Mouse (Mus musculus) regulatory T cell (primary cell): ENCODE results near the gene Golt1b.

Experiments
- in situ Hi-C: fragments of 300-600 bp; cut with MboI, MseI; formaldehyde crosslinking; loops from one replicate; pipeline ENCODE4 v1.15.1; 2025; ENCODE audit warnings: high pct_unique_total_duplicates

The Golt1b gene

GRCm38 (mm10) chr6:142384521-142384920, 2.5 kb upstream of the Golt1b start:
- in situ Hi-C loops = no loop called here

DNA sequence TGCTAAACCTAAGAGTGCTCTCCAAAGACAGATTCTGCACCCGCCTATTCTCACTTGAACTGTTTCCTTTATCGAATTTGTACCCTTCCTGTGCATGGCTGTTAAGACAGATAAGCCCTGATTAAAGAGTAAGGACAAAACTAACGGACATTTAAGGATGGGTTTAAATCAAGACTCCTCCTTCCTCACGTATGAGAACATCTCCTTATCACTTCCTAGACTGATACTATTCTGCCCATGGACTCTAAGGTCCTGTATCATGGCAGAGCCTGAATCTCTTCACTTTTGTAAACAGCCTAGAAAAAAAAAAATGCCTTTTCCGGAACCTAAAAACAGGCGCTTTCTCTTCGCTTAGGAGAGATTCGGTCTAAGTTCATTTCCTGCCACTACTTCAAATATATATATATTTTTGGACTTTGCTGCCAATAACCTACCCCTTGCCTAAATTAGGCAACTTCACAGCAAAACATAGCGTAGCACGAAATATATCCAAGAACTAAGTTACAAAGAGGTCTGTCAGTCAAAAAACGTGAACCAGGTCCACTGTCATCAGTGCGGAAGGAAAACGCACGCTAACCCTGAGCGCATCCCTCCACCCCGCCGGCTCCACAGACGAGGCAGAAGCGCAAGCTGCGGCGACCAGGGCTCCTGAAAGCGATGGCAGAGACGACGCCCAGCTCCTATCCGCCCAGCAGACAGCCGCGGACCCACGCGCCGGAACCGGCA, 573 bp upstream of the Golt1b start:
- in situ Hi-C loops = loop anchor here (5.0 kb wide), 1 partner anchor 39 kb away; the partner anchor contains the start of gene Pyroxd1

DNA sequence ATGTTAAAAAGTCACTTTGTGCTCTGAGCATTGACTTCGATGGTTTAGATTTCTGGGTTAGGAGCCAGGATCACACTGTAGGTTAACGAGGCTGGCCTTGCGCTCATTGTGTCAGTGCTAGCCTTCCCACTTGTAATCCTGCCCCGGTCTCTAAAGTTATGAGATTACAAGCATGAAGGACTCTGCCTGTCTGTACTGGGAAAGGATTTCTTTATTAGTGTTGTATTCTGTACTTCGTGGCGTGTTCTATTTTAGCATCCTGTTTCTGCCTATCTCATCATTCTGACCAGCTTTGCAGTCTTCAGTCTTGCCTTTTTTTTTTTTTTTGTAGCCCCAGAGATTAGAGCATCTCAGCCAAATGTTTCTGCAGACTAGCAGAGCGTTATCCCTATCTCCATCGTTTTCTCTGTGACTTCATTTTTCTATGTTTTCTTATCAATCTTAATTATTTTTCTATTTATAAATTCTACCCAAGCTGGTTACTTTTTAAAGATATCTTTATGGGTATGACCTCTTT, 792 bp downstream of the Golt1b start:
- in situ Hi-C loops = loop anchor here (5.0 kb wide), 1 partner anchor 41 kb away; the partner anchor contains the start of gene Pyroxd1

DNA sequence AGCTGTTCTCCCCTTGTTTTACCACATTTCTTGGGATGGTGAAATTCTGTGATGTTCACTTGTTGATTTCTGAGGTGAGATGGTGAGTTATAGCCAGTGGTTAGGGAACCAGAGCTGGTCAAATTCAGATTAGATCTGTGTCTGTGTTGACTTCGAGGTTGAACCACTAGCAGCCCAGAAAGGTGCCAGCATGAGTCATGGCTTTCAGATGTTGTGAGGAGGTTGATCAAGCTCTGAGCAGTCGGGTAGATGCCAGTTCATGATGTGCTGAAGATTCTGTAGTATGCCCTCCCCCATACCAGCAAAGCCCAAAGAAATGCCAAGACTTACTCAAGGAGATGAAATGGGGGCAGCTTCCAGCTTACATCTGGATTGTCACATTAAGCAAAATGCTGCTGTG, 2.1 kb downstream of the Golt1b start:
- in situ Hi-C loops = loop anchor here (5.0 kb wide), 1 partner anchor 42 kb away; the partner anchor contains the start of gene Pyroxd1

- in situ Hi-C loops = no loop called here
Observed at GRCm38 (mm10) chr6:142392312-142392711, 5.3 kb downstream of the Golt1b start.

- in situ Hi-C loops = no loop called here
Observed at GRCm38 (mm10) chr6:142394669-142395068, 7.6 kb downstream of the Golt1b start.

- in situ Hi-C loops = no loop called here
Observed at GRCm38 (mm10) chr6:142395756-142396155, 8.7 kb downstream of the Golt1b start.

DNA sequence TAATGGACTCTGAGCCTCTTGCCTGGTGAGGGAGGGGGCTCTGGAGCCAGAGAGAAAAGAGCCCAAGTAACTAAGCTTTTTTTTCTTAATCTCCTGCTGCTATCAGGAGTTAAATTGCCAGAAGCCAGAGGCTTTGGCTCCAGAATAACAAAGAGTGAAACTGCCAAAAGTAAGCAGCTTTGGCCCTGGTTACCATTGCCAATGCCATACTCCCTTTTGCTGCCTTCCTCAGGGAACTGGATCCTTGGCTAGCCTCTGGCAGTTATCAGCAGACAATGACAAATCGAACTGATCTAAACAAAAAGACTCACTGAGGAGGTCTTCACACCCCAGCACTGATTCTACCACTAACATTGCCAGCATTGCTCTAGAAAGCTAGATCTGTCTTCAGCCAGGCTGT, 24.1 kb downstream of the Golt1b start:
- in situ Hi-C loops = no loop called here

DNA sequence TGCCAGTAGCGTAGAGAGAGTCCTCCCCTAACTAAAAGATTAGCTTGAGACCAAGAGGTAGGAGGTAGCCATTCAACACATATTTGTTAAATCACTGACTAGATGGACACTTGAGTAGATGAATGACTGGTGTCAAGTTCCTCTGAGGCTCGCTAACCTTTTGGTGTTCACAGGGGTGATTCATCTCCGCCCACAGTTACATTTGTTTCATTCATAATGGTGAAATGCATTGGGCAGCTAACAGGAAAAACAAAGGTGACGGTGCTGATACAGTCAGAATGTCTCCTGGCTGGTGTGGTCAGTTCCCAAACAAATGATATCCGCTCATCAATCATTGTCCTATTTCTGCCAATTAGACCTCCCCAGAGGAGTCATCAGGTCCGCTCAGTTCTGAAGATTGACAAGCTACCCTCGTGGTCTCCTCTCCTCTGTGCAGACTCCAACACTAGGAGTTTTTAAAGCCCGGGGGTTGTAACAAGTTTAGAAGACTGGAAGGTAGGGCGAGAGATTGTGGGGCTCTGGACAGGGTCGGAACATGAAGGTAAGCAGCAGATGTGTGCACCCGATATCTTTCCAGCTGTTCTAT, 26.0 kb downstream of the Golt1b start, which contains the start of gene Spx:
TSS of gene Spx (plus strand) at position 536 of the 586 bp plus-strand sequence.
- in situ Hi-C loops = no loop called here

GRCm38 (mm10) chr6:142413845-142414244, 26.8 kb downstream of the Golt1b start:
- in situ Hi-C loops = no loop called here

DNA sequence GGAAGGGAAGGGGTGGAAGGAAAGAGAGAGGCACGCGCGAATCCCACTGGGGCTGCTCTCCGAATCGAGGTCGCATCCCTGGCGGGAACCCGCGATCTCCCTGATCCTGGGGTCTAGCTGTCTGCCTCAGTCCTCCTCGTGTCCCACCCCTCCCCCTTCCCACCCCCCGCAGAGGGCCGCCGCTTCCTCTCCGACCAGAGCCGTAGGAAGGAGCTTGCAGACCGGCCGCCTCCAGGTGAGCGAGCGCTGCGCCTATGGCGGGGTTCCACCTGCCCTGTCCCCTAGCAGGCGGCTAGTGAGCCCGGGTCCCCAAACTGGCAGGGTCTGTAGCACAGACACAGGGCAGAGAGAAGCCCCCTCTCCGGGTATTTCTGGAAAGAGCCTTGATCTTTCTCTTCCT, 27.6 kb downstream of the Golt1b start:
- in situ Hi-C loops = no loop called here

DNA sequence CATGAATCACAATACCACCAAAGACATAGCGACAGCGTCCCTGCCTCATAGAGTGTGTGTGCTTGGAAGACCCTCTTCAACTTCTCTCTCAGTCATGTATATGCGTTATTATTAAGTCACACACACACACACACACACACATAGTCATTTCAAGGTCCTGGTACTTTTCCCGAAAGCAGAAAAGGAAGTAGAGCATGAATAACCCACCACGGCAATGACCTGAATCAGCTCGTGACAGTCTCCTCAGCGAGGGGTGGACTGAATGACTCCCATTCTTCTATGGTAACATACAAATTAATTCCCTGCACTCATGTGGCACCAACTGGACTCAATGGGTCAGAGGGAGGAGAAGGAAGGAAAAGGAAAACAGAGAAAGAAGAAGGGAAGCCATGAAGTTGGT, 38.0 kb downstream of the Golt1b start:
- in situ Hi-C loops = no loop called here

- in situ Hi-C loops = no loop called here
Observed at GRCm38 (mm10) chr6:142429072-142429471, 42.1 kb downstream of the Golt1b start.

GRCm38 (mm10) chr6:142451381-142451780, 64.4 kb downstream of the Golt1b start:
- in situ Hi-C loops = no loop called here

DNA sequence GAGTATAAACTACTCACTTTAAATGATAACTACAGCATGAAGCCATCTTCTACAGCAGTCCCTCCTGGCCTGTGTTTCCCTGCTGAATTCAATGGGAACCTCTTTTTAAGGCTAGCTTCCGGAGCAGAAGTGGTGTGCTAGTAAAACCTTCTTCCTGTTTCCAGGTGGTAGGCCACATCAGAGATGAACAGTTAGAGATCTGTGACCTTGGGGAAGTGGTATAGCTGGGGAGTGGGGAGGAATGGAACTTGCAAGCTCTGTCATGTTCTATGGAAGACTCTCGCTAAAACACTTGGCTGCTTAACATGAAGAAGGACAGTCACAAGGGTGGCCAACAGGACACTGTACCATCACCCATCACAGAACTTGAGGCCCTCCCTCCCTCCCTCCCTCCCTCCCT, 66.3 kb downstream of the Golt1b start:
- in situ Hi-C loops = no loop called here
